ENCODE assay signal across 16 mouse cellular contexts in genomic region chr19:8594518-8594917, GRCm38 (mm10). TPM values are rescaled to one million over a fixed set of nuclear protein-coding genes. Genes with fewer than 3 reads are reported as not detected.
DNase-seq lines count a peak whose midpoint lies in the region; ATAC-seq and TF ChIP-seq lines count a peak whose summit lies in the region.
"Had no signal": no experiment of that assay in that cellular context is flagged by ENCODE, and none has a peak within 500 bp of the region (broad histone marks: within the 10 kb centered on the region; RNA-seq: fewer than 3 reads in every experiment).

No protein-coding gene starts in this region.

- H3K4me2 ChIP-seq in hindbrain, embryonic 11.5 days (replicated peaks; ENCODE audit: low read depth, low read length), result no peak overlapping the region
- no peak overlapping the region; the same call in 1 of the 2 replicates for H3K4me2 ChIP-seq in hindbrain, postnatal 0 days (ENCODE audit: low read depth, low read length)
- no peak overlapping the region for H3K4me2 ChIP-seq in midbrain, embryonic 13.5 days (replicated peaks)
- H3K4me2 ChIP-seq: embryonic facial prominence, embryonic 12.5 days; limb, embryonic 12.5 days had no signal

- no peak for TF ChIP-seq CTCF in hindbrain, postnatal 0 days (IDR thresholded peaks at IDR 0.05; ENCODE audit: low read depth)

- DNase-seq in hindbrain, embryonic 11.5 days (ENCODE audit: low spot score), result peak; percentile 26
- no peak for DNase-seq in hindbrain, postnatal 0 days (ENCODE audit: low spot score)
- peak; percentile 28 for DNase-seq in midbrain, embryonic 10.5 days (ENCODE audit: low spot score)
- DNase-seq in embryo, embryonic 9.5 days (ENCODE audit: extremely low spot score), result peak; percentile 56
- DNase-seq in mesoderm, embryonic 11.5 days (ENCODE audit: low read depth, low spot score), result peak; percentile 39
- no peak for DNase-seq in adrenal gland, adult (ENCODE audit: inconsistent age in 2 of 2, low spot score in 1 of 2)
- DNase-seq in ovary, postnatal 14 days (ENCODE audit: low spot score), result no peak
- DNase-seq: cerebellum, adult 8-10 months; layer of hippocampus, postnatal 36 days; right cerebral cortex, postnatal 4 days had no signal

- no peak overlapping the region for H3K9ac ChIP-seq in hindbrain, embryonic 11.5 days (ENCODE audit: low read depth, low read length)
- H3K9ac ChIP-seq in hindbrain, postnatal 0 days (replicated peaks; ENCODE audit: low read length), result no peak overlapping the region
- H3K9ac ChIP-seq in midbrain, embryonic 13.5 days (replicated peaks), result no peak overlapping the region
- H3K9ac ChIP-seq: embryonic facial prominence, embryonic 12.5 days; limb, embryonic 12.5 days had no signal

- ATAC-seq in hindbrain, embryonic 11.5 days (ENCODE audit: low FRiP score), result no peak
- no peak for ATAC-seq in hindbrain, postnatal 0 days
- no peak for ATAC-seq in midbrain, embryonic 13.5 days
- ATAC-seq: inflammation-experienced regulatory T-cells, adult 6 months had no signal

- no peaks in the 10 kb centered on the region for H3K36me3 ChIP-seq in hindbrain, embryonic 11.5 days (ENCODE audit: control insufficient read depth, insufficient read depth, low read length)
- H3K36me3 ChIP-seq in hindbrain, postnatal 0 days (ENCODE audit: insufficient read depth, low read length), result no peaks in the 10 kb centered on the region
- no peaks in the 10 kb centered on the region for H3K36me3 ChIP-seq in midbrain, embryonic 10.5 days
- H3K36me3 ChIP-seq in midbrain, embryonic 13.5 days, result no peaks in the 10 kb centered on the region
- H3K36me3 ChIP-seq: embryonic facial prominence, embryonic 12.5 days; limb, embryonic 12.5 days had no signal

- H3K27ac ChIP-seq in hindbrain, embryonic 11.5 days (ENCODE audit: low read depth, low read length), result no peak overlapping the region
- H3K27ac ChIP-seq in hindbrain, postnatal 0 days, result no peak overlapping the region
- H3K27ac ChIP-seq in midbrain, embryonic 10.5 days (replicated peaks), result 0 out of 2 replicates have a peak overlapping the region, but pooled peaks have one; percentile 28
- no peak overlapping the region for H3K27ac ChIP-seq in midbrain, embryonic 13.5 days
- H3K27ac ChIP-seq: embryonic facial prominence, embryonic 12.5 days; limb, embryonic 12.5 days had no signal

- H3K9me3 ChIP-seq in hindbrain, embryonic 11.5 days (ENCODE audit: control insufficient read depth, low read length), result no peaks in the 10 kb centered on the region
- H3K9me3 ChIP-seq in hindbrain, postnatal 0 days (ENCODE audit: low read length), result no peaks in the 10 kb centered on the region
- no peaks in the 10 kb centered on the region for H3K9me3 ChIP-seq in midbrain, embryonic 10.5 days (replicated peaks)
- no peaks in the 10 kb centered on the region for H3K9me3 ChIP-seq in midbrain, embryonic 13.5 days
- H3K9me3 ChIP-seq: embryonic facial prominence, embryonic 12.5 days; limb, embryonic 12.5 days had no signal

- no peak overlapping the region for H3K4me3 ChIP-seq in hindbrain, embryonic 11.5 days (ENCODE audit: low read depth, low read length)
- no peak overlapping the region for H3K4me3 ChIP-seq in hindbrain, postnatal 0 days (ENCODE audit: low read length)
- H3K4me3 ChIP-seq in midbrain, embryonic 10.5 days, result no peak overlapping the region
- no peak overlapping the region for H3K4me3 ChIP-seq in midbrain, embryonic 13.5 days (replicated peaks)
- H3K4me3 ChIP-seq: embryonic facial prominence, embryonic 12.5 days; limb, embryonic 12.5 days had no signal

- no peaks in the 10 kb centered on the region for H3K27me3 ChIP-seq in hindbrain, embryonic 11.5 days (ENCODE audit: control insufficient read depth, insufficient read depth, low read length)
- no peaks in the 10 kb centered on the region for H3K27me3 ChIP-seq in hindbrain, postnatal 0 days (ENCODE audit: insufficient read depth, low read length)
- no peaks in the 10 kb centered on the region for H3K27me3 ChIP-seq in midbrain, embryonic 10.5 days (ENCODE audit: low read depth, poor library complexity, severe bottlenecking)
- no peaks in the 10 kb centered on the region for H3K27me3 ChIP-seq in midbrain, embryonic 13.5 days
- H3K27me3 ChIP-seq: embryonic facial prominence, embryonic 12.5 days; limb, embryonic 12.5 days had no signal

- WGBS in hindbrain, embryonic 11.5 days, result 6% methylated on average over 1 of the region's 1 CpGs
- 5% methylated on average over 1 of the region's 1 CpGs for WGBS in hindbrain, postnatal 0 days
- 5% methylated on average over 1 of the region's 1 CpGs for WGBS in midbrain, embryonic 10.5 days
- 4% methylated on average over 1 of the region's 1 CpGs for WGBS in midbrain, embryonic 13.5 days

- no peaks in the 10 kb centered on the region; the same call in 1 of the 2 replicates for H3K4me1 ChIP-seq in hindbrain, embryonic 11.5 days (replicated peaks; ENCODE audit: control insufficient read depth, insufficient read depth, low read length)
- H3K4me1 ChIP-seq in hindbrain, postnatal 0 days (ENCODE audit: insufficient read depth, low read length), result no peaks in the 10 kb centered on the region
- peaks cover 40% of the 10 kb centered on the region for H3K4me1 ChIP-seq in midbrain, embryonic 10.5 days
- H3K4me1 ChIP-seq in midbrain, embryonic 13.5 days (replicated peaks), result peaks cover 18% of the 10 kb centered on the region

RNA-seq across cellular contexts. Expression of gene Slc22a8, which starts 3.5 kb away (rescaled TPM):
- 0.08 and 0.45 TPM in 2 replicates for polyA plus RNA-seq in hindbrain, embryonic 11.5 days (2014; fragmentation: Nextera tagmentation; extraction: Ambion mirVana)
- 15.7 and 18.5 TPM in 2 replicates for total RNA-seq in hindbrain, postnatal 0 days (2014; rRNA removed)
- polyA plus RNA-seq in hindbrain, postnatal 0 days (2015; fragmentation: Nextera tagmentation; extraction: Ambion mirVana), result 18.2 and 19.9 TPM in 2 replicates
- 0.07 and 0.12 TPM in 2 replicates for polyA plus RNA-seq in midbrain, embryonic 10.5 days (2016; fragmentation: Nextera tagmentation; extraction: Ambion mirVana)
- polyA plus RNA-seq in midbrain, embryonic 13.5 days (2015; fragmentation: Nextera tagmentation; extraction: Ambion mirVana), result 3.8 and 4.2 TPM in 2 replicates
- polyA plus RNA-seq: inflammation-experienced regulatory T-cells, adult 6 months; limb, embryonic 12.5 days had no signal

RNA-seq across cellular contexts. Expression of gene Slc22a6, which starts 23.3 kb away (rescaled TPM):
- polyA plus RNA-seq in hindbrain, embryonic 11.5 days (2014; fragmentation: Nextera tagmentation; extraction: Ambion mirVana), result 0.77 and 0.88 TPM in 2 replicates
- 9.6 and 13.1 TPM in 2 replicates for total RNA-seq in hindbrain, postnatal 0 days (2014; rRNA removed)
- polyA plus RNA-seq in hindbrain, postnatal 0 days (2015; fragmentation: Nextera tagmentation; extraction: Ambion mirVana), result 8.9 and 9.8 TPM in 2 replicates
- 0.06 and 0.47 TPM in 2 replicates for polyA plus RNA-seq in midbrain, embryonic 10.5 days (2016; fragmentation: Nextera tagmentation; extraction: Ambion mirVana)
- 8.5 and 9.5 TPM in 2 replicates for polyA plus RNA-seq in midbrain, embryonic 13.5 days (2015; fragmentation: Nextera tagmentation; extraction: Ambion mirVana)
- polyA plus RNA-seq: gonadal fat pad, adult 2 months; heart, postnatal 0 days; inflammation-experienced regulatory T-cells, adult 6 months; limb, embryonic 12.5 days had no signal

Comparison
In these comparisons a context has a peak if more than half of its experiments do, and no peak if none do; other contexts are left out.
1. DNase-seq: peak in hindbrain, embryonic 11.5 days (single experiment), midbrain, embryonic 10.5 days (single experiment), embryo, embryonic 9.5 days (single experiment) and mesoderm, embryonic 11.5 days (single experiment); none in hindbrain, postnatal 0 days (single experiment), adrenal gland, adult (0 of 2) and ovary, postnatal 14 days (single experiment).